Mouse (Mus musculus) brain, embryonic 14.5 days (tissue): Measurements from ENCODE around the gene Gstp2.

Experiments used
- CTCF ChIP-seq: fragments of 200-500 bp; IDR thresholded peaks from 2 replicates; pipeline ENCODE4 v1.5.1; 2012; ENCODE audit warnings: inconsistent platforms, mild to moderate bottlenecking, moderate library complexity, borderline replicate concordance; ENCODE audit not compliant: insufficient read depth, insufficient read length; ENCODE audit errors: extremely low read depth
- POLR2A ChIP-seq: fragments of 200-500 bp; IDR thresholded peaks from 2 replicates; pipeline ENCODE4 v1.6.1; 2012; ENCODE audit warnings: mild to moderate bottlenecking, inconsistent platforms, borderline replicate concordance; ENCODE audit not compliant: poor library complexity, insufficient read depth, insufficient read length, severe bottlenecking; ENCODE audit errors: extremely low read depth

- TF ChIP-seq CTCF = no peak
- TF ChIP-seq POLR2A = no peak
These were observed 35.6 kb upstream of the Gstp2 start, which contains the start of gene Cabp2 for GRCm38 (mm10) chr19:4081394-4081793.
